Mouse (Mus musculus) liver, embryonic 11.5 days (tissue): ENCODE results near the gene Esam. TPM values are rescaled to one million over a fixed set of nuclear protein-coding genes. Genes with fewer than 3 reads are reported as not detected.

Experiments
- ATAC-seq: fragments of 200-750 bp; cut with Nextera tagmentation; replicated peaks from 2 replicates; pipeline ENCODE4 v1.8.0; 2017; ENCODE audit warnings: moderate number of reproducible peaks, mild to moderate bottlenecking, moderate TSS enrichment, moderate library complexity; ENCODE audit not compliant: low FRiP score
- DNase-seq: peaks from one replicate; pipeline ENCODE4 v3.0.0-alpha.2; 2017; ENCODE audit warnings: low spot score
- H3K27ac ChIP-seq: fragments of 300-500 bp; sonication (generic); 2 replicates; pipeline ENCODE4 v1.5.1; 2014; ENCODE audit warnings: mild to moderate bottlenecking, low read depth, low read length, control low read depth
- H3K27me3 ChIP-seq: fragments of 300-500 bp; sonication (generic); replicated peaks from 2 replicates; pipeline ENCODE4 v1.6.1; 2014; ENCODE audit warnings: low read length, mixed read lengths; ENCODE audit not compliant: control insufficient read depth, insufficient read depth
- H3K36me3 ChIP-seq: fragments of 300-500 bp; sonication (generic); 2 replicates; pipeline ENCODE4 v1.6.1; 2014; ENCODE audit warnings: mild to moderate bottlenecking, low read length, moderate library complexity, mixed read lengths; ENCODE audit not compliant: control insufficient read depth, insufficient read depth
- H3K4me1 ChIP-seq: fragments of 300-500 bp; sonication (generic); replicated peaks from 2 replicates; pipeline ENCODE4 v1.6.1; 2014; ENCODE audit warnings: low read length, mixed read lengths; ENCODE audit not compliant: control insufficient read depth, insufficient read depth
- H3K4me2 ChIP-seq: fragments of 300-500 bp; sonication (generic); 2 replicates; pipeline ENCODE4 v1.6.1; 2014; ENCODE audit warnings: mild to moderate bottlenecking, control low read depth, moderate library complexity
- H3K4me3 ChIP-seq: fragments of 300-500 bp; sonication (generic); 2 replicates; pipeline ENCODE4 v1.5.1; 2014; ENCODE audit warnings: low read depth, low read length, control low read depth
- H3K9ac ChIP-seq: fragments of 300-500 bp; sonication (generic); 2 replicates; pipeline ENCODE4 v1.6.1; 2014; ENCODE audit warnings: low read depth, low read length, control low read depth
- H3K9me3 ChIP-seq: fragments of 300-500 bp; sonication (generic); 2 replicates; pipeline ENCODE4 v1.6.1; 2016; ENCODE audit warnings: low read length, inconsistent platforms, mixed read lengths; ENCODE audit not compliant: control insufficient read depth
- WGBS: fragments of 180-500 bp; shearing (Covaris S2); extraction: QIAGEN DNeasy Blood & Tissue Kit; methylation state at CpG from one replicate; pipeline ENCODE4 v1.1.7; 2014; 5-methylcytosine and 5-hydroxymethylcytosine counted together
- polyA plus RNA-seq: library from polyadenylated mRNA; unstranded; fragments of >200 nt; fragmentation: Nextera tagmentation; extraction: Ambion mirVana; gene quantifications from 2 replicates; pipeline ENCODE4 v1.2.1, GENCODE M21; 2014

Esam gene
- polyA plus RNA-seq, 1 experiment from 2014 or later = 34.9 TPM

GRCm38 (mm10) chr9:37501170-37501569 is 26.7 kb upstream of the Esam start:
- no peaks in the 10 kb centered on the region for H3K4me1 ChIP-seq
- H3K27ac ChIP-seq = no peak overlapping the region
- H3K9me3 ChIP-seq = no peaks in the 10 kb centered on the region
- H3K36me3 ChIP-seq = no peaks in the 10 kb centered on the region
- no peak for DNase-seq
- WGBS = 86% methylated on average over 1 of the region's 1 CpGs
- H3K4me3 ChIP-seq = no peak overlapping the region
- no peaks in the 10 kb centered on the region for H3K27me3 ChIP-seq
- ATAC-seq = no peak
- no peak overlapping the region for H3K4me2 ChIP-seq
- H3K9ac ChIP-seq = no peak overlapping the region

GRCm38 (mm10) chr9:37504348-37504747 is 23.5 kb upstream of the Esam start:
- no peaks in the 10 kb centered on the region for H3K36me3 ChIP-seq
- no peak overlapping the region for H3K27ac ChIP-seq
- H3K9me3 ChIP-seq = no peaks in the 10 kb centered on the region
- no peak for ATAC-seq
- no peaks in the 10 kb centered on the region for H3K4me1 ChIP-seq
- no peak overlapping the region for H3K9ac ChIP-seq
- DNase-seq = no peak
- no peak overlapping the region for H3K4me2 ChIP-seq
- no peak overlapping the region for H3K4me3 ChIP-seq
- no peaks in the 10 kb centered on the region for H3K27me3 ChIP-seq

GRCm38 (mm10) chr9:37506023-37506422 is 21.9 kb upstream of the Esam start:
- Histone ChIP-seq H3K36me3 (no peaks in the 10 kb centered on the region), H3K4me3 (no peak overlapping the region), H3K27ac (no peak overlapping the region), H3K9me3 (no peaks in the 10 kb centered on the region), H3K4me2 (no peak overlapping the region), H3K9ac (no peak overlapping the region), H3K27me3 (no peaks in the 10 kb centered on the region), H3K4me1 (no peaks in the 10 kb centered on the region)
- ATAC-seq = no peak
- WGBS = 90% methylated on average over 1 of the region's 1 CpGs
- DNase-seq = no peak

- Histone ChIP-seq H3K4me2 (no peak overlapping the region), H3K4me1 (peaks cover 6% of the 10 kb centered on the region; the same call in 1 of the 2 replicates), H3K4me3 (no peak overlapping the region), H3K27ac (no peak overlapping the region), H3K36me3 (no peaks in the 10 kb centered on the region), H3K9me3 (no peaks in the 10 kb centered on the region), H3K9ac (no peak overlapping the region), H3K27me3 (no peaks in the 10 kb centered on the region)
- no peak for ATAC-seq
- DNase-seq = no peak
- 73% methylated on average over 2 of the region's 2 CpGs for WGBS
These were observed 15.8 kb upstream of the Esam start for GRCm38 (mm10) chr9:37512097-37512496.

- ATAC-seq (no peak), DNase-seq (no peak)
- Histone ChIP-seq H3K27me3 (no peaks in the 10 kb centered on the region), H3K4me1 (peaks cover 13% of the 10 kb centered on the region), H3K9ac (no peak overlapping the region), H3K27ac (no peak overlapping the region), H3K9me3 (no peaks in the 10 kb centered on the region), H3K4me2 (no peak overlapping the region), H3K36me3 (peaks cover 6% of the 10 kb centered on the region; the same call in 1 of the 2 replicates), H3K4me3 (no peak overlapping the region)
- WGBS = 77% methylated on average over 3 of the region's 3 CpGs
These were observed 13.4 kb upstream of the Esam start for GRCm38 (mm10) chr9:37514456-37514855.

- ATAC-seq (peak; percentile 94), DNase-seq (no peak)
- no peak overlapping the region for H3K4me3 ChIP-seq
- H3K9me3 ChIP-seq = no peaks in the 10 kb centered on the region
- no peak overlapping the region for H3K27ac ChIP-seq
- H3K27me3 ChIP-seq = no peaks in the 10 kb centered on the region
- H3K4me2 ChIP-seq = no peak overlapping the region
- H3K4me1 ChIP-seq = peaks cover 13% of the 10 kb centered on the region
- WGBS = 29% methylated on average over 1 of the region's 1 CpGs
- no peak overlapping the region for H3K9ac ChIP-seq
- peaks cover 6% of the 10 kb centered on the region; the same call in 1 of the 2 replicates for H3K36me3 ChIP-seq
These were observed 10.4 kb upstream of the Esam start for GRCm38 (mm10) chr9:37517467-37517866.

- Histone ChIP-seq H3K9me3 (no peaks in the 10 kb centered on the region), H3K27me3 (no peaks in the 10 kb centered on the region), H3K36me3 (peaks cover 11% of the 10 kb centered on the region; the same call in 1 of the 2 replicates), H3K4me3 (no peak overlapping the region), H3K9ac (no peak overlapping the region), H3K4me2 (no peak overlapping the region), H3K27ac (no peak overlapping the region), H3K4me1 (peaks cover 13% of the 10 kb centered on the region)
- no peak for DNase-seq
- no peak for ATAC-seq
- 92% methylated on average over 8 of the region's 8 CpGs for WGBS
These were observed 8.9 kb upstream of the Esam start for GRCm38 (mm10) chr9:37518991-37519390.

GRCm38 (mm10) chr9:37519995-37520394 is 7.9 kb upstream of the Esam start:
- Histone ChIP-seq H3K9me3 (no peaks in the 10 kb centered on the region), H3K27me3 (no peaks in the 10 kb centered on the region), H3K36me3 (peaks cover 11% of the 10 kb centered on the region; the same call in 1 of the 2 replicates), H3K4me2 (no peak overlapping the region), H3K4me1 (peaks cover 13% of the 10 kb centered on the region), H3K9ac (no peak overlapping the region), H3K4me3 (no peak overlapping the region), H3K27ac (no peak overlapping the region)
- ATAC-seq = no peak
- WGBS = 77% methylated on average over 2 of the region's 2 CpGs
- DNase-seq = no peak

- no peak overlapping the region for H3K4me2 ChIP-seq
- peaks cover 15% of the 10 kb centered on the region for H3K4me1 ChIP-seq
- peaks cover 43% of the 10 kb centered on the region for H3K27me3 ChIP-seq
- 66% methylated on average over 2 of the region's 2 CpGs for WGBS
- H3K27ac ChIP-seq = no peak overlapping the region
- ATAC-seq (no peak), DNase-seq (no peak)
- H3K9me3 ChIP-seq = no peaks in the 10 kb centered on the region
- H3K36me3 ChIP-seq = peaks cover 5% of the 10 kb centered on the region; the same call in 1 of the 2 replicates
- H3K4me3 ChIP-seq = no peak overlapping the region
- H3K9ac ChIP-seq = no peak overlapping the region
These were observed 2.4 kb upstream of the Esam start for GRCm38 (mm10) chr9:37525461-37525860.
